Mouse (Mus musculus) lung, postnatal 10 days (tissue): Measurements from ENCODE around the gene Sdc3.
A peak's percentile ranks its signal among the peaks of the same experiment; 100 is the strongest.

ENCODE experiments used
- DNase-seq: peaks from one replicate; pipeline ENCODE4 v3.0.0; 2021

The Sdc3 gene

GRCm38 (mm10) chr4:130828851-130829673, 36.7 kb downstream of the Sdc3 start:
- DNase-seq: peak; percentile 69

GRCm38 (mm10) chr4:130834122-130834521, 41.8 kb downstream of the Sdc3 start:
- DNase-seq: no peak

- DNase-seq: no peak
Measured at GRCm38 (mm10) chr4:130835550-130835949, 43.2 kb downstream of the Sdc3 start.

GRCm38 (mm10) chr4:130836281-130837061, 44.1 kb downstream of the Sdc3 start:
- DNase-seq: peak; percentile 49

- peak; percentile 65 for DNase-seq
Measured at GRCm38 (mm10) chr4:130838585-130838984, 46.2 kb downstream of the Sdc3 start.

- DNase-seq: peak; percentile 85
Measured at GRCm38 (mm10) chr4:130841107-130841840, 48.9 kb downstream of the Sdc3 start.

GRCm38 (mm10) chr4:130848814-130849213, 56.5 kb downstream of the Sdc3 start:
- DNase-seq: no peak

- no peak for DNase-seq
Measured at GRCm38 (mm10) chr4:130857661-130858060, 65.3 kb downstream of the Sdc3 start.

GRCm38 (mm10) chr4:130858880-130859279, 66.5 kb downstream of the Sdc3 start:
- DNase-seq: no peak

- DNase-seq: no peak
Measured at GRCm38 (mm10) chr4:130859467-130859866, 67.1 kb downstream of the Sdc3 start.

- DNase-seq: no peak
Measured at GRCm38 (mm10) chr4:130860902-130861652, 68.7 kb downstream of the Sdc3 start.

- DNase-seq: peak; percentile 81
Measured at GRCm38 (mm10) chr4:130861653-130862208, 69.4 kb downstream of the Sdc3 start.

GRCm38 (mm10) chr4:130862538-130862937, 70.2 kb downstream of the Sdc3 start:
- DNase-seq: no peak

- no peak for DNase-seq
Measured at GRCm38 (mm10) chr4:130865460-130865859, 73.1 kb downstream of the Sdc3 start.

GRCm38 (mm10) chr4:130865901-130866371, 73.6 kb downstream of the Sdc3 start:
- no peak for DNase-seq

- no peak for DNase-seq
Measured at GRCm38 (mm10) chr4:130867940-130868339, 75.6 kb downstream of the Sdc3 start.

- DNase-seq: no peak
Measured at GRCm38 (mm10) chr4:130868803-130869202, 76.5 kb downstream of the Sdc3 start.

- no peak for DNase-seq
Measured at GRCm38 (mm10) chr4:130872414-130872813, 80.1 kb downstream of the Sdc3 start.

GRCm38 (mm10) chr4:130873440-130873839, 81.1 kb downstream of the Sdc3 start:
- DNase-seq: no peak

GRCm38 (mm10) chr4:130874601-130875000, 82.3 kb downstream of the Sdc3 start:
- peak; percentile 88 for DNase-seq
